Mouse (Mus musculus) stomach, postnatal 0 days (tissue): ENCODE measurements around the gene Frat1.

Experiments
- CTCF ChIP-seq: IDR thresholded peaks from 2 replicates; pipeline ENCODE4 v1.5.1; 2016; ENCODE audit warnings: antibody characterized with exemption, low read depth, mild to moderate bottlenecking, moderate library complexity
- EP300 ChIP-seq: optimal IDR thresholded peaks from 2 replicates; pipeline ENCODE3; 2016; ENCODE audit warnings: antibody characterized with exemption

DNA sequence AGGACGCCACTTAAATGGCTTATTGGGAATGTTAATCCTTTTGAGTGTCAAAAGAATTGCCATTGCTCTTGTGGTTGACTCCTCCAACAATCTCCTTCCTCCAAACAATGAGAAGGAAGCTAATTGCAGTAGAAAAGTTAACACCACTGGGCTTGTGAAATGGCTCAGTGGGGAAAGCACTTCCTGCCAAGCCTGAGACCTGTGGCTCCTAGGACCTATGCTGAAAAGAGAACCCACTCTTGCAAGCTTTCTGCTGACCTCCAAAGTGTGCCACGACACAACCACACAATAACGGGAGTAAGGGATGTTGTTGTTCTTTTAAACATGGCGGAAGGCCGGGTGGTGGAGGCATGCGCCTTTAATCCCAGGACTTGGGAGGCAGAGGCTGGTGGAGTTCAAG, 32.2 kb upstream of the Frat1 start:
- no peak for TF ChIP-seq CTCF
- no peak for TF ChIP-seq EP300
